ENCODE assay signal across 26 mouse cellular contexts in the genomic region with DNA sequence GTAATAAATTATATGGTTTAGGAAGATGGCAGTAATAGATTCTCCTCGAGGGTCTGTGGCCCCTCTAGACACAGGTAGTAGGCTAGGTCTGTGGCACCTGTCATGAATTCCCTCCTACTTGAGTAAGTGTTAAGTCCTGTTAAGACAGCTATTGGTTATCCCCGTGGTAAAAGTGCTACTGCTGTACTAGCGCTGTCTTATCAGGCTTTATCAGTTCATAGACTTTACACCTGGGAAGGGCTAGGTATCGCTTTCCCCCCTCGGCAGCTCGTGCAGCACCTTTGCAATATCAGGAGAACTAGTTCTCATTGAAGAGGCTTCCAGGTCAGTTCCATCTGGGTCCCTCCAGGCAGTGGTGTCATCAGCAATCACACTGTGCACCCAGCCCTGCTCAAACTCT.
"Had no signal": no experiment of that assay in that cellular context is flagged by ENCODE, and none has a peak within 500 bp of the region (broad histone marks: within the 10 kb centered on the region; RNA-seq: fewer than 3 reads in every experiment).

No protein-coding gene starts in this region.

- H3K9ac ChIP-seq: heart, embryonic 12.5 days; hindbrain, embryonic 12.5 days; hindbrain, embryonic 14.5 days; kidney, embryonic 15.5 days; limb, embryonic 13.5 days; limb, embryonic 15.5 days; liver, embryonic 12.5 days; liver, embryonic 14.5 days had no signal

- H3K27ac ChIP-seq: gastrocnemius, adult 2 months; heart, embryonic 10.5 days; hindbrain, embryonic 10.5 days; hindbrain, embryonic 12.5 days; hindbrain, embryonic 14.5 days; kidney, embryonic 15.5 days; kidney, postnatal 0 days; limb, embryonic 13.5 days; limb, embryonic 15.5 days; liver, embryonic 12.5 days; liver, embryonic 14.5 days had no signal

- ATAC-seq: hindbrain, embryonic 16.5 days; inflammation-experienced regulatory T-cells, adult 6 months; liver, embryonic 12.5 days had no signal

- H3K9me3 ChIP-seq: heart, embryonic 10.5 days; heart, embryonic 12.5 days; hindbrain, embryonic 10.5 days; hindbrain, embryonic 12.5 days; kidney, embryonic 15.5 days; limb, embryonic 13.5 days; limb, embryonic 15.5 days; liver, embryonic 12.5 days had no signal

- H3K4me1 ChIP-seq: heart, embryonic 10.5 days; heart, embryonic 12.5 days; hindbrain, embryonic 12.5 days; limb, embryonic 13.5 days; limb, embryonic 15.5 days had no signal

- DNase-seq: gastrocnemius, adult 2 months; gastrocnemius, postnatal 10 days; gastrocnemius, postnatal 25 days; heart, adult 18-20 months; heart, postnatal 10 days; heart, postnatal 4 days; kidney, adult 2 months; kidney, adult 9 months; kidney, postnatal 14 days; kidney, postnatal 36 days; layer of hippocampus, adult 9-11 months; layer of hippocampus, postnatal 36 days; left cerebral cortex, postnatal 4 days had no signal

- H3K27me3 ChIP-seq: heart, embryonic 12.5 days; hindbrain, embryonic 12.5 days; kidney, embryonic 15.5 days; limb, embryonic 13.5 days; limb, embryonic 15.5 days; liver, embryonic 12.5 days had no signal

- H3K4me2 ChIP-seq: heart, embryonic 12.5 days; hindbrain, embryonic 12.5 days; hindbrain, embryonic 14.5 days; kidney, embryonic 15.5 days; limb, embryonic 13.5 days; limb, embryonic 15.5 days; liver, embryonic 12.5 days had no signal

- H3K4me3 ChIP-seq: gastrocnemius, adult 2 months; heart, embryonic 10.5 days; heart, embryonic 12.5 days; hindbrain, embryonic 10.5 days; hindbrain, embryonic 12.5 days; kidney, embryonic 15.5 days; limb, embryonic 13.5 days; limb, embryonic 15.5 days; liver, embryonic 12.5 days had no signal
